Mouse (Mus musculus) G1E (cell line): ENCODE results near the gene Mprip.

Experiments
- CTCF ChIP-seq: IDR thresholded peaks from 2 replicates; pipeline ENCODE4 v1.5.1; 2012; ENCODE audit warnings: low read depth, low read length, inconsistent platforms, mixed read lengths
- GATA1 ChIP-seq: IDR thresholded peaks from 2 replicates; pipeline ENCODE4 v1.6.1; 2012; ENCODE audit warnings: borderline replicate concordance, low read length, inconsistent platforms, mixed read lengths
- GATA2 ChIP-seq: IDR thresholded peaks from 2 replicates; pipeline ENCODE4 v1.6.1; 2012; ENCODE audit warnings: low read depth, low read length, inconsistent platforms, borderline replicate concordance
- POLR2AphosphoS5 ChIP-seq: IDR thresholded peaks from 2 replicates; pipeline ENCODE4 v1.6.1; 2012; ENCODE audit warnings: low read depth, low read length, inconsistent platforms; ENCODE audit not compliant: insufficient replicate concordance
- TAL1 ChIP-seq: conservative IDR thresholded peaks from 2 replicates; pipeline ENCODE4 v1.6.1; 2012; ENCODE audit warnings: low read depth, low read length, inconsistent platforms, mixed read lengths

DNA sequence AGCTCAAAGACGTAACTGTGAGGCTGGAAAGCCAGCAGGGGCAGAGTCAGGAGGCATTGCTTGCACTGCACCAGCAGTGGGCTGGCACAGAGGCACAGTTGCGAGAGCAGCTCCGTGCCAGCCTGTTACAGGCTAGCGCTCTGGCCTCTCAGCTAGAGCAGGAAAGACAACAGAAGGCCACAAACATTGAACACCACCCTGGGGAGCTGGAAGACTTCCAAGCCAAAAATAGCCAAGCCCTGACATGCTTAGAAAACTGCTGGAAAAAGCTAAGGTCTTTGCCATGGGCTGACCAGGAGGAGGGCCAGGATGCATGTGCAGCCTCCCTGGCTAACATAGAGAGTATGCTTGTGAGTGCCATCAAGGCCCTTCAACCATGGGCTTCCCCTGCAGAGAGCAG lies 98.1 kb downstream of the Mprip start:
- no peak for TF ChIP-seq CTCF
- no peak for TF ChIP-seq GATA1
- TF ChIP-seq TAL1 = no peak
- TF ChIP-seq POLR2AphosphoS5 = no peak
- TF ChIP-seq GATA2 = no peak
